Mouse (Mus musculus): ENCODE results near the gene Prr11.

Prr11 gene

DNA sequence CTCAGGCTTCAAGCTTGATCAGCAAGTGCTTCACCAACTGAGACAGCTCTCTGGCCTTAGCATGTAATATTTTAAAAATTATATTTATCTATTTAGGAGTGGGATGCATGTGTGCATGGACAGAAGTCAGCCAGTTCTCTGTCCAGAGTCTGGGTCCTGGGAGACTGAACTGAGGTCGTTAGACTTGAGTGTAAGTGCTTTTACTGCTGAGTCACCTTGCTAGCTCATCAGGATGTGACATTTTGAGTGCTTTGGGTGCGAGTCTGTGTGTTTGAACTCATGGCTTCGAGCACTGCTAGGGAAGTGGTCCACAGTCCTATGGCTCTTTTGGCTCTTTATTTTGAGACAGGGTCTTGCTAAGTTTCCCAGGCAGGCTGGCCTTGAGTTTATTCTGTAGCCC, 65.5 kb downstream of the Prr11 start:
- no peak for DNase-seq

DNA sequence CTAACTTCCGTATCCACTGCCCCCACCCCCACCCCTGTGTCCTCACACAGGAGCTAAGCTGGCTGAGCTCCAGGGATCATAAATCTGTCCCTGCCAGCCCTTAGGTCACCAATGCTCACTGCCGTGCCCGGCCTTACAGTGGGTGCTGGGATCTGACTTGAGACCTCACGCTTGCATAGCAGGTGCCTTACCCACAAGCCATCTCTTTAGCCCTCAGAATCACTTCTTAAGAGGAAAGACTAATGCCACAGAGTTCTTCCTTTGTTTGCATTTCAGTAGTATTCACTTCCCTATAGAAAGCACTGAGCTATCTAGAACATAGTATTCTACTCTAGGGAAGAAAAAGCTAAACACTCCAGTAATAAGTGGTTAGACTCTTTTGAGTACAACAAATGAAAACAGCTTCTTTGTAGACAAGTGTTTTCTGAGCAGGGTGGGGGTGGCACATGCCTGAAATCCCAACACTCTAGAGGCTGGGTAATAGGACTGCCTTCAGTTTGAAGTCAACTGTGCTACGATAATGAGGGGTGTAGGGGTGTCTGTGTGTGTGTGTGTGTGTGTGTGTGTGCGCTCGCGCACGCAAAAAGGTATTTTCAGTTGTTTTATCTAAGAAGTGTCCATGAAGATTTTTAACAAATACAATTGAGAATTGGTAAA, 69.1 kb downstream of the Prr11 start:
- peak; percentile 36 for DNase-seq
